Mouse (Mus musculus): ENCODE measurements at regions not wholly inside any gene's neighbourhood (a gene's known extent, or its start where the extent isn't known, plus 50 kb on each side); places are given as distances from the start of the nearest gene placed in this dataset.

GRCm38 (mm10) chr7:36352761-36353160 is 345.2 kb upstream of the Tshz3 start:
- ATAC-seq (replicated peaks; ENCODE audit: low FRiP score, low TSS enrichment, poor library complexity, severe bottlenecking), result no peak

GRCm38 (mm10) chr7:36350616-36351015 is 347.3 kb upstream of the Tshz3 start:
- ATAC-seq (replicated peaks; ENCODE audit: low FRiP score, low TSS enrichment, poor library complexity, severe bottlenecking), result no peak

- ATAC-seq (replicated peaks; ENCODE audit: low FRiP score, low TSS enrichment, poor library complexity, severe bottlenecking), result no peak
Observed at GRCm38 (mm10) chr7:36348195-36348594, 349.7 kb upstream of the Tshz3 start.

DNA sequence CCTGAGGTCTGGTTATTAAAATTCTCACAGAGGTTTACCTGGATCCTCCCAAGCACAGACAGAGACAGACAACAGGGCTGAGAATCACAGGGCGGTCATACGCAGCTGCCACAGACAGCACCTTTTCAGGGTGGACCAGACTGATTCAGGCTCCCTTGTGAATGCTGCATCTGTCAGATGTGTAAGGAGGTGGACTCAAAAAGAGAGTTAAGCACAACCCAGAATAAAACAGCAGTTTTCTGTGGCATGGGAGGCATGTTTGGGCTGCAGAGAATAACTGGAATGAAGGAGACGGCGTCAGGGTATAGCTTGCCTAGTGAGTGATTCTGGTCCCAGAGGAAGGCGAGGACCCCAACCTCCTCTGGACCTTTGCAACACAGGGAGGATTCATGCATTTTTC is 363.1 kb upstream of the Tshz3 start:
- no peak for ATAC-seq (replicated peaks; ENCODE audit: low FRiP score, low TSS enrichment, poor library complexity, severe bottlenecking)

GRCm38 (mm10) chr7:36334091-36334490 is 363.8 kb upstream of the Tshz3 start:
- no peak for ATAC-seq (replicated peaks; ENCODE audit: low FRiP score, low TSS enrichment, poor library complexity, severe bottlenecking)

DNA sequence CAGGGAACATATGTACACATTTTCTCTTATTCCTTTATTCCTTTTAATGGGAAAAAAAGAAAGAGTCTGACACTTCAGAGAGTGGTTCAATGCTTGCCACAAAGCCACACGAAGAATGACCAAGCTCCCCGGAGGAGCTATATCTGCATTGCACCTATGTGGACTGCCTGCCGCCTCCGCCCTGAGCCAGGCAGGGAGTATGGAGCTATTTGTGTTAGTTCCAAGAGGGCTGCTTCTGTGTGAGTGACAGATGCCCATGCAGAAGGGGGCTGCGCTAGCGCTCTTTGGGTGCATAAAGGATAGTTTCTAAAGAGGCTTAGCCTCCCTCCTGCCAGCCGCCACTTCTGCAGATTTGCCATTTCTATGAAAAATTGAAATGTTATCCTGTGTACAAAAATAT is 365.3 kb upstream of the Tshz3 start:
- ATAC-seq (replicated peaks; ENCODE audit: low FRiP score, low TSS enrichment, poor library complexity, severe bottlenecking), result no peak

- ATAC-seq (replicated peaks; ENCODE audit: low FRiP score, low TSS enrichment, poor library complexity, severe bottlenecking), result no peak
Observed at GRCm38 (mm10) chr7:36328141-36328540, 369.8 kb upstream of the Tshz3 start.

DNA sequence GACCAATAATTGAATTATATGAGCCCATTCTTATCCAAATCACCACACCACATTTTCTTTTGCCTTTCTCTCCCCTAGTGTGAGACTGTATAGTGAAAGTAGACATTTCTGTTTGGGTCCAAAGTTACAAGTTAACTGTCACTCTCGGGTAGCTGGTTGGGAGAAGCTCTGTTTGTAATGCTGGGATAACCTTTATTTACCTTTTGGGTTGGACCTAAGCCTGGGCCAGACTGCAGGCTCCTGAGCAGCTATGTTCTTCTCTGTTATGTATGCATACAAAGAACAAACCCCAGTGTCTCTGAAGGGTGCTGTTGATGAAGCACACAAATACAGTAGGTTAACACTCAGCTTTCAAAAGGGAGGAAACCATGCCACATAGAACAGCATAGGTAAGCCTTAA is 373.9 kb upstream of the Tshz3 start:
- no peak for ATAC-seq (replicated peaks; ENCODE audit: low FRiP score, low TSS enrichment, poor library complexity, severe bottlenecking)

DNA sequence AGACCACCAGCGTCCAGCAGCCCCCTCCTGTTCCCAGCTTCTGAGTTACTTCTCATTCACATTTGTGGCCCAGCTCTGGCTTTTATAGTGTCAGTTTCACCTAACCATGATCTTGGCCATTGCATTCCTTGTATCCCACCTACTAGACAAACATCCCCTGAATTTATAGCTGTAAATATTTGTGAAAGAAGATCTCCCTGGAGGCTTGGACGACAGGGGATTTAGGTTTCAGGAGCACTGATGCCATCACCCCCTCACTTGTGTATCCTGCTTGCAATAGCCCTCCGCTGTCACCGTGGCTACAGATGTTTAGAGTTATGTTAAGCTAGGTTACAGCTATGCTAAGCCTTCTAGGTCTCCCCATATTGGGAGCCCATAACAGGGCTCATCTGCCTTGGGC is 375.7 kb upstream of the Tshz3 start:
- ATAC-seq (replicated peaks; ENCODE audit: low FRiP score, low TSS enrichment, poor library complexity, severe bottlenecking), result no peak

DNA sequence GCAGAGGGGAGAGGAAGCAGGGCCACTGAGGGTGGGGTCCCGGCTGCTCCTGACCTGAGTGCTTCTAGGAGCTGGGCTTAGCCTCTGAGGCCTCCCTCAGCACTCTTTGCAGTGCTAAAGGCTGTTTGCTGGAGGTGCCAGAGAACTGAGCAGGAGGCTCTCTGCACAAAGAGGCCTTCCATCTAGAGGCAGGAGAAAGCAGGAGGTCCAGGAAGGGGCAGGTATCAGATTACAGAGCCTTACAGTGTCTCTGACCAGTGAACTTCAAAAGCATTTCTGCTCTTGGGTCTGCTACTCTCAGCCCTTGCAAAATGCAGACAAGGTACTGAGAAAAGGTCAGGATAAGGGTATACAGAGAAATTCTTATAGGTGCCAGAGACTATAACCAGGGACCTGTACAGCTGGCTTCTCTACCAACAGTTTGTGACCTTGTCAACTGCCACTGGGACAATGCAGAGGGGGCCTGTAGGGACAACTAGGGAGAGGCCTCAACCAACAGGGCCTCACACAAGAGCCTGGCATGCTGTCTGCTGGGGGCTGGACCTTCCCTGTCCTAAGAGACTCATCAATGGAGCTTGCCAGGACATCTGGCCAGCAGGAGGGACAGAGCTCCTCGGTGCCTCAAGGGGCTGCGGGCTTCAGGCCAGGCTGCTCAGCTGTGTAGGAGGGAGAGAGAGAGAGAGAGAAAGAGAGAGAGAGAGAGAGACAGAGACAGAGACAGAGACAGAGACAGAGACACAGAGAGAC is 380.3 kb upstream of the Tshz3 start:
- no peak for ATAC-seq (replicated peaks; ENCODE audit: low FRiP score, low TSS enrichment, poor library complexity, severe bottlenecking)

DNA sequence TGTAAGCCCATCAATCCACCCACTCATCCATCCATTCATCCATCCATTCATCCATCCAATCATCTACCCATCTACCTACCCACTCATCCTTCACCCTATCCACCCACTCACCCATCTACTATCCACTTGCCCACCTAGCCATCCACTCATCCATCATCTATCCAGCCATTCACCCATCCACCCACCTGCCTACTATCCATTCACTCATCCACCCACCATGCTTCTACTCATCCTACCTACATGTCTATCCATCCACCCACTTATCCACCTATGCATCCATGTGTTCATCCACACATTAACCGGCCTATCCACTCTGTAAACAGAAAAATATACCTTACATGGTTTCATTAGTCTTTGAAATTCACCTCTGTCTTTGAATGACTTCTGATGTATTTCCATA is 384.2 kb upstream of the Tshz3 start:
- no peak for ATAC-seq (replicated peaks; ENCODE audit: low FRiP score, low TSS enrichment, poor library complexity, severe bottlenecking)

DNA sequence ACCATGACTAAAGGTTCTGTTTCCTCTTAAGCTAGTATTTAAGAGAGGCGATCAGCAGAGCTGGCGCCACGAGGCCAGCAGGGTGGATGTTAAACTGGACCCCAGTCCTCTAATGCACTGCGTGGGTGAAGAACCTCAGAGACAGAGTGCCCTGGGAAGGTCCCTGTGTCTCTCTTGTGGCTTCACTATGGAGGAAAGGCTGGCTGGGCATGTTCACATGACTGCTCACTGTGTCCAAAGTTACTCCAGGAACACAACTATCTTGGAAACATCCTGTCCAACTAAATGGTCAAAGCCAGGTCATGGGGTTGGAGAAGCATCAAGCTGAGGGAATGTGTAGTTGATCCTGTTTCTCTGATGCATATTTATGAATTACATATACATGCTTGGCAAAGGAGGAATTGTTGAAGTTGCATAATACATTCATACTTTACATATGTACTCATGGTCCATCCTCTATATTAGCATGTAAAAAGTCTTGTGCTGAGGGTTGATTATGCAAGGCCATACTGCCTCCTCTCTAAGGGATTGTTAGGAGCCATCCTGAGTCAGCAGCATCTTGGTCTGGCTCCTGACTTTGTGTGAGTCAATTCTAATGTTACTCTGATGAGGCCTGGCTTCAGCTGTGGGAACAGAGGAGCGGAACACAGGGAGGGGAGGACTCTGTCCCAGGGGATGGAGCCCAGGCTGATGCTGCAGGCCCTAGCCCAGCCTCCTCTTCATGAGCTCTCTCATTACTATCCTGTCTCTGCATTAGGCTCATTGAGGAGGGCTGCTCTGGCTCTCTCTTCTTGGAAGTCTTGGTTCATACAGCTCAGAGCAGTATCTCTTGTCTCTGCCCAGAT is 387.9 kb upstream of the Tshz3 start:
- no peak for ATAC-seq (replicated peaks; ENCODE audit: low FRiP score, low TSS enrichment, poor library complexity, severe bottlenecking)

- ATAC-seq (replicated peaks; ENCODE audit: low FRiP score, low TSS enrichment, poor library complexity, severe bottlenecking), result no peak
Observed at GRCm38 (mm10) chr7:36308726-36309125, 389.2 kb upstream of the Tshz3 start.

GRCm38 (mm10) chr7:36308106-36308620 is 389.8 kb upstream of the Tshz3 start:
- no peak for ATAC-seq (replicated peaks; ENCODE audit: low FRiP score, low TSS enrichment, poor library complexity, severe bottlenecking)

- ATAC-seq (replicated peaks; ENCODE audit: low FRiP score, low TSS enrichment, poor library complexity, severe bottlenecking), result no peak
Observed at GRCm38 (mm10) chr7:36277275-36277674, 420.6 kb upstream of the Tshz3 start.

DNA sequence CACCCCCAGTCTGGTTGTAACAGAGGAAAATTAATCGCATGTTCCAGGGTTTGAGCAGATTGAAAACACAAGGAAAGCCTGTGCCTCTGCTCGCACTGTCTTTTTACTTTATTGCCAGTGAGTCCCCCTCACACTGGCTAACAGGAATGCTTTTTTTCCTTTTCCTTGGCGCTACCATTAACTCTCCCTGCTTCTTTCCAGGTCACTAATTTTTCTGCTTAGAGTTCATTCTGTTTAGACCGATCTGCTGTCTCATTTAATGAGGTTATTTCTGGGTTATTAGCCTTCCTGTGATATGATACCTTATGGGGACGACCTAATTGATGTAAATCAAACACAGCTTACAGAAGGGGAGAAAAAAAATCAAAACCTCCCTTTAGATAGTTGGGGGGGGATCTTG is 429.0 kb upstream of the Tshz3 start:
- ATAC-seq (replicated peaks; ENCODE audit: low FRiP score, low TSS enrichment, poor library complexity, severe bottlenecking), result no peak

- ATAC-seq (replicated peaks; ENCODE audit: low FRiP score, low TSS enrichment, poor library complexity, severe bottlenecking), result no peak
Observed at GRCm38 (mm10) chr7:36265163-36265823, 432.6 kb upstream of the Tshz3 start.

DNA sequence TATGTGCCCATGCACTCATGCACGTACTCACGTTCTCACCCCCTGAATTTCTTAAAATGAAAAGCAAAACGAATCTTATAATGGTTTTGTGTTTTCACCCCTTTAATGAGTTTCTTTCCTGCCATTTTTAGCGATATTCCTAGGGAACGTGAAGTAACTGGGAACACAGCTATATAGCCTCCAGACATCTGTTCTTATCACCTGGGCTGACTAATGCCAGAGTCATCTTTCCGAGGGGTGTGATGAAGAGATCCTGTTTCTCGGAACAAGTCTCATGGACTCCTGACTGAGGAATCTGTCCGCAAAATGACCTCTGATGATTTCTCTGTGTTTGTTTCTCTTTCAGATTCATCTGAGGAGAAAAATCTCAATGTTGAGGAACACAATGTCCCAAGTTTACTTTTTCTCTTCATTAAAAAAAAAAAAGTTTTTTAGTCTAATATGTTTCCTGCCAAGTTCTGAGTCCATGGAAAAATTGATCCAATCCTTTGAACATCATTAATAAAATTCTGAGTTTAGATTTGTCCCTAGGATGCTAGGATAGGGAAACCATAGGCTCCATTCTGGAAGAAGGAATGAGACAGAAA is 435.7 kb upstream of the Tshz3 start:
- no peak for ATAC-seq (replicated peaks; ENCODE audit: low FRiP score, low TSS enrichment, poor library complexity, severe bottlenecking)

- no peak for ATAC-seq (replicated peaks; ENCODE audit: low FRiP score, low TSS enrichment, poor library complexity, severe bottlenecking)
Observed at GRCm38 (mm10) chr7:36257102-36257501, 440.8 kb upstream of the Tshz3 start.

DNA sequence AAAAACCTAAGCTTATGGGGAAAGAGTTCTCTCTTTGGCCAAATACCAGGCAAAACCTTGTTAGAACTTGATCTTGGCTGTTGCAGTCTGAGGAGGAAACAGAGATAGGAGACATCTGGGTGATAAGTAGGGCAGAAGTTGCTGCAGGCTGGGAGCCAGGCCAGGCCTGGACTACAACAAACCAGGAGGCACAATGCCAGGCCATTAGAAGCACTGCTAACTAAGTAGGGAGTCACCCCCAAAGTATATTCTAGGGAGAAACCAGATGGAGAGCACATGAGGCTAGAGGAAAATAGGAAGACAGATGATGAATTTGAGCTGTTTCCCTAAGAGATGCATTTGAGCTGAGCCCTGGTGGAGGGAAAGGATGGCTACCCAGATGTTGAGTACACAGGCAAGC is 444.6 kb upstream of the Zfp507 start:
- no peak for ATAC-seq (replicated peaks; ENCODE audit: low FRiP score, low TSS enrichment, poor library complexity, severe bottlenecking)

All from megakaryocyte-erythroid progenitor cell, adult 5-6 weeks (primary cell).